Mouse (Mus musculus) MEL-GATA-1-ER (cell line): Measurements from ENCODE around the gene Ube2i.
"Not testable (repeated sequence)": the region's sequence is repeated elsewhere in the genome, so short reads cannot be mapped to it uniquely, and the experiment has no call there.

Experiments used
- DNase-seq: peaks from one replicate; pipeline ENCODE4 v3.0.0-alpha.2; 2012; ENCODE audit warnings: low read depth; ENCODE audit errors: extremely low read depth

Ube2i gene

DNA sequence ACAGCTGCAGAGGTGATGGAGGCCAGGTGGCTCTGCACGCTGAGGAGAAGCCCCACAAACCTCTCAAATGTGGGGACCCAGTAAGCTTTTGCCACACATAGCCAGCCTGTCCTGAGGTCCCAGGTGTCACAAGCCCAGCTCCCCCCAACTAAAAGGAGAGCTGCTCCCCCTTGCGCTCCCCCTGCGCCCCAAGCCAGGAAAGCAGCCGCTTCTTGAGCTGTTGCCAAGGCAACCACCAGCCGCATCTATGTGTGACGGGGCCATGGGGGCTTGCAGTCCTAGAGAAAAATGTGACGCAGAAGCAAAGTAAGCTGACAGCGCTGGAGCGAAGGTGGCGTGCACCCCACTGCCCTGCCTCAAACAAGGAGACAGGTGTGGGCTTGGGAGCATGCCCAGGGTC, 20.7 kb downstream of the Ube2i start:
- no peak for DNase-seq

GRCm38 (mm10) chr17:25252643-25253042, 21.8 kb downstream of the Ube2i start:
- no peak for DNase-seq

GRCm38 (mm10) chr17:25250181-25250835, 24.1 kb downstream of the Ube2i start:
- no peak for DNase-seq

- no peak for DNase-seq
These were observed 26.2 kb downstream of the Ube2i start for GRCm38 (mm10) chr17:25248033-25248750.

DNA sequence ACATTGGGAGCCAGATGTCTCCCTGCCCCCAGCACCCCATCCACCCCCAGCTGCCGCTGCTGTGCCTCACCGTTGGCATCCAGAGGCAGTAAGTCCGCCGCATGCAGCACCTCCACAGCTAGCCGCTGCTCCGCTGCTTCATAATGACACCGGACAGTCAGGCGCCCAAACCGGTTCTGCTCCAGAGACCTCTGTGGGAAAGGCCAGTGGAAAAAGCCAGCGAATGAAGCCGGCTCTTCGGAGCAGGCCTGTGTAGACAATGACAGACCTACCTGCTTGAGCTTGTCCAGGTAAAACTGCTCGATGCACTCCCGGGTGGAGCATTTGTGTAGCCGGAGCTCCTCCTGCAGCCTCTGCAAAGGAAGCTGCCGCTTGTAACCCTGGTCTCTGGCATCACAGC, 30.2 kb downstream of the Ube2i start:
- DNase-seq = no peak

DNA sequence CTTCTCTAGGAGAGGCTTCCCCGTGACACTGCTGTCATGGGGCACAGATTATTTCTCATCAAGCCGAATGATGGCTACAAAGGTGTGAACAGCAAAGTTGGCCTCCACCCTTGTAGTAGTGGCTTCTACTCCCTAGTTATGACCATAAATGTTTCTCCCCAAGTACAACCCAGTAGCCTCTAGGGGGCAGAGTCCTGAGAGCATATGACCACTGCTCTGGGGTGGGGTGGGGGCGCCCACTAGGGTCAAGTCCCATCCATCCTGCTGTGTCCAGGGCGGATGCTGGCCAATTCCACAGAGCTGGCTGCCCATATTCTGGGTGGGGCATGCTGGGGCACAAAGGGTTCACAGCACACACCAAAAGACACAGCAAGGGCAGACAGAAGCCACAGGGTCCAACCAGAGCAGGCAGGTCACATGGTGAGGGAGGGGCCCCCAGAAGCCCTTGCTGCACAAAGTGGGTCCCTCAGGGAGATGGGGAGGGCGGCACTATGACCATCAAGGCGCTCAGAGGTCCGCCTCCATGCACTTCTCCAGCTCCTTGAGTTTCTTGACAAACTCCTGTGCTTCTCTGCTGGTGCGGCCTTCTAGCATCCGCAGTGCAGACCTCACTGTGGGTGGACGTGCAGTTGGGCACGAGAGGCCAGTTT, 31.2 kb downstream of the Ube2i start:
- no peak for DNase-seq

DNA sequence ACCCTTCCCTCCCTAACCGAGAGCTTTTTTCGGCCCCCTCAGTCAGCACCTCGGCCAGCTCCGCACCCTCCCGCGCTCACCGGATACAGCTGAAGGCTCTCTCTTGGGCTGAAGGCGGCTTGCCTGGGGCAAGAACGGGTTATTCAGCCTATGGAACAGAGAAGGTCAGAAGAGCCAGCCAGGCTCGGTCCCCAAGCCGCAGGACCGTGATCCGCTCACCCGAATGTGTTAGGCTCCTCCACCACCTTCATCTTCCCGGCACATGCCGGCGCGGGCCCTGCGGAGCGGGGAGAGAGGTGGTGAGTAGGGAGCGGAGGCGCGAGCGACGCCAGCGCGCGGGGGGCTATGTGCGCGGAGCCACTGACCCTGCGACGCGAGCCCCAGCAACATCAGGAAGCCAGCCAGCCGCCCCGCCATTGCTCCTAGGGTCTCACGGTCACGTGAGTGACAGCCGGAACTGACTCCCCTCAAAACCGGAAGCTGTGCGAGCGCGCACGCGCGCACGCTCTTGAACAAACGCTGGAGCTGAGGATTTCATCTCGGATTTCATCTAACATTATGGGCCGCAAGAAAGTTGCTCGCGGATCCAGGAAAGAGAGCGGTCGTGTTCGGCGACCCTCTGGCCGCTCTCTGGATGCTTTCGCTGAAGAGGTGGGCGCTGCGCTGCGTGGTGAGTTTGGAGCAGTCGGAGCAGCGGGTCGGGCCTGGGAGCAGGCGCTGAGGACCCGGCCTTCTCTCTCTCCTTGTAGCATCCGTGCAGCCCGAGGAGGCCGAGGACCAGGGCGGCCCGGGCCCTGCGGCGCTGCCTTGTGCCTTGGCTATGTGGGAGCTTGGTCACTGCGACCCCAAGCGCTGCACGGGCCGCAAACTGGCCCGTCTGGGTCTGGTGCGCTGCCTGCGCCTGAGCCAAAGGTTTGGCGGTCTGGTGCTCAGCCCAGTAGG, 34.5 kb downstream of the Ube2i start, which contains the start of the genes Gnptg and Tsr3:
Gene Gnptg, minus strand, starts transcription at position 430 of the 942 bp plus-strand sequence.
Gene Tsr3, plus strand, starts transcription at position 476 of the 942 bp plus-strand sequence.
- DNase-seq = peak; percentile 85

DNA sequence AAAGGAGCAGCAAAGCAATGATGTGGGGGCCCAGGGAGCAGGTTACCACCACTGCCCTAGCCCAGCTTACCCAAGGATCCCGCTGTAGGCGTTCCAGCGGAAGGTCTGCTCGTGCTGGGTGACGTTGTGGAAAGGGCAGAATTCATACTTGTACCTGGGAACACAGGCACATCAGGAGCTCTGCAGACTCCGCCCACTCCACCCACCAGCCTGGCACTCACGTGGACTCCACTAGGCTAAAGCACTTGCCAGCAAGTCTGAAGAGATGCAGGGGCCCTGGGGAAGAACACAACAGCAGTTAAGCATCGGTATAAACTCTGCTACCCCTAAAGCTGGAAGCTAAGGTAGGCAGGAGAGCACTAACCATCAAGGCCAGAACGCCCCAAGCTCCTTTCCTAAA, 38.8 kb downstream of the Ube2i start:
- no peak for DNase-seq

- DNase-seq = not testable (repeated sequence)
These were observed 42.8 kb downstream of the Ube2i start for GRCm38 (mm10) chr17:25231621-25232020.

DNA sequence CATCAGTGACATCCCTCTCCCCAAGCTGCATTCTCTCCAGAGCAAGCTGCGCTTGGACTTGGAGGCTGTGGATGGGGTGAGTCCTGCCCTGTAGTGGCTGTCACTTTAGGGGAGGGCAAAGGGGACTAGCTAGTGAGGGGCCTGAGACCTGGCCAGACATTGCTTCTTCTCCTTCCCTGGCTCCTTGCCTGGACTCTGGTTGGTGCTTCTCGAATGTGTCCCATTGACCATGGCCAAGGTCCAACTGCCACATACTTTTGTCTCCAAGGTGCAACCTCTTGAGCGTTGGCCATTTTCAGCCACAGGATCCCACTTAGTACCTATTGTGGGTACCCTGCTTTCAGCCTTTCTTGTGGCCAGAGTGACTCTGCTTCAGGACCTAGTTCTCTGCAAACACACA, 43.7 kb downstream of the Ube2i start:
- DNase-seq = no peak

DNA sequence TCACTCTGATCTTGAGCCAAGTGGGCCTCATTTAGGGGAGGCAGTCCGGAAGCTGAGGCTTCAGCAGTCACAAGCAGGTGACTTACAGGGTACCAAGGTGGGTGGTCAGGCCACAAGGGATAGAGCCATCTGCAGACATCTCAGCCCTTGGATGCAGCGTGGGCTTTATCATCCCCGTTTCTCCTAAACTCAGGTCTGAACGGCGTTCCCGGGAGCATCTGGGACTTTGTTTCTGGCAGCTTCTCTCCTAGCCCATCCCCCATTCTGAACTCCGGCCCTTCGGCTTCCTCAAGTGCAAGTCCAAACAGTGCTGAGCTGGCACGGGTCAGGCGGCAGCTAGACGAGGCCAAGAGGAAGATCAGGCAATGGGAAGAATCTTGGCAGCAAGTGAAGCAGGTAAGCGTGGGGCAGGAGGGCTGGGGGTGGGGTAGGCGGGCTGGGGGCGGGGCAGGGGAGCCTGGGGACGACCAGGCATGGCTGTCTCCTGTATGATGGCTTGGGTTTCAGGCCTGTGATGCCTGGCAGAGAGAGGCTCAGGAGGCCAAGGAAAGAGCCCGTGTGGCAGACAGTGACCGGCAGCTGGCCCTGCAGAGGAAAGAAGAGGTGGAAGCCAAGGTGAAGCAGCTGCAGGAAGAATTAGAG, 44.3 kb downstream of the Ube2i start:
- not testable (repeated sequence) for DNase-seq

GRCm38 (mm10) chr17:25227991-25228390, 46.4 kb downstream of the Ube2i start:
- no peak for DNase-seq

- DNase-seq = peak; percentile 92
These were observed 48.8 kb downstream of the Ube2i start for GRCm38 (mm10) chr17:25225659-25226058.

GRCm38 (mm10) chr17:25224586-25225222, 49.7 kb downstream of the Ube2i start:
- no peak for DNase-seq

DNA sequence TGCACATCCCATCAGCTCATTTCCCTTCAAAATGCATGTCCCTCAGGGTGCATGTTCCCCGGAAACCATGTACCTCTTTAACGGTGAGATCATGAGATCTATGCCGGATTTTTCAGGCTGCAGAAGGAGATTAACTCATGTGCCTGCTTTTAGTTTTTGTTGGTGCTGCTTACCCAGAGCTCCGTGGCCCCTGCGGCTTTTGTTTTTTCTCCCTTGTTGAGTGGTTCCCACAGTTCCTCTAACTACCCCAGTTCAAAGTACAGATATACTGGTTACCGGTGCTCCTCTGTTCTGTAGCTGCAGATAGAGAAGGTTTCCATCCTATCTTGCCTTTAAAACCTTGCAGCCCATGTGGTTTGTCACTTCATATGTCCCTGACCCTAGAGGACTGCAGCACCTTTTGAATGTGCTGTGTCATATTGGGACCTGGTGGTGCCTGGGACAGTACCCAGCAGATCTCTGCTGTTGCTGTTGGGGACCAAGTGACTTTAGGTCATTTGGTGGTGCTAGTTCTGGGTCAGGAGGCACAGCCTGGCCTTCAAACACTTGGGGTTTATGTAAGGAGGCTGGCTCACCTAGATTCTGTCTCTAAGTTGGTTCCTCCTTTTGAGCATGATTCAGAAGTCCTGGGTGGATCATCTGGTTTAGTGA, 51.3 kb downstream of the Ube2i start:
- peak; percentile 78 for DNase-seq

DNA sequence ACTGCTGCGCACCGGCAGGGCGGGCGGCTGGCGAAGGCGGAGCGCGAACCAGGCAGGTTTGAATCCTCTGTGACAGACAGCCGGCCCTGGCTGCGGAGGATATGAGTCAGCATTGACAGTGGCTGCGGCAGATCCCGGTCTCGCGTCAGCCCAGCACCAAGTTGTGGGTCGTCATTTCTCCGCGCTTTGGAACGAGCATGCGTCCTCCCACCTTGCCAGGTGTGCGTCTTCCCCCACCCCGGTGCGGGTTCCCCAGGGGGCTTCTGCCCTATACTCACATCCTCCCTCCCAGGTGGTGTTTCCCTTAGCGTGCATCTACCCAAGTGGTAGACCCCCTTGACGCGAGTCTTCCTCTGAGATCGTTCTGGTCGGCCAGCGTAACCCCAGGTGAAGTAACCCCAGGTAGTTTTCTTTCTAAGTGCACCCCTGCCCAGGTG, 51.9 kb downstream of the Ube2i start:
- DNase-seq = not testable (repeated sequence)

- DNase-seq = no peak
These were observed 52.5 kb downstream of the Ube2i start for GRCm38 (mm10) chr17:25221821-25222503.

GRCm38 (mm10) chr17:25220746-25221145, 53.7 kb downstream of the Ube2i start:
- no peak for DNase-seq
